Mouse (Mus musculus): Measurements from ENCODE around the gene Gm4297. TPM values are rescaled to one million over a fixed set of nuclear protein-coding genes. Genes with fewer than 3 reads are reported as not detected.

The Gm4297 gene
- not detected for total RNA-seq (2023)

GRCm38 (mm10) chrX:24574795-24575194 is at the start of gene Gm4297:
Gene Gm4297, minus strand, starts transcription at chrX:24574895.

Other genes starting within 250 kb of the Gm4297 start
- gene Gm5934, start 74.1 kb downstream of the Gm4297 start, total RNA-seq (2023) = not detected
- gene Gm5935, start 200.3 kb upstream of the Gm4297 start, total RNA-seq (2023) = not detected